Mouse (Mus musculus) heart, adult 18-20 months (tissue): Measurements from ENCODE around the gene Pex26. TPM values are rescaled to one million over a fixed set of nuclear protein-coding genes. Genes with fewer than 3 reads are reported as not detected.
A peak's percentile ranks its signal among the peaks of the same experiment; 100 is the strongest.

Experiments used
- DNase-seq, 2 experiments: peaks; one replicate each; pipeline ENCODE4 v3.0.0; 2021 to 2022; ENCODE audit warnings: mixed read lengths in 1 of 2
- long read RNA-seq, 2 experiments: library from polyadenylated mRNA; stranded (forward); transcript quantifications; one replicate each; pipeline ENCODE4 v2.0.0; 2021
- total RNA-seq, 2 experiments: library from RNA; stranded (reverse); gene quantifications; 2 replicates each; pipeline ENCODE4 v1.2.3; 2021

Gene Pex26
- 1 to 10 TPM; 6.7 to 7.9 TPM for total RNA-seq
- long read RNA-seq, experiment 1, full-length matches to known transcripts: 2 of 6 reads
- long read RNA-seq, experiment 1, partial matches to known transcripts: 0 of 6 reads
- long read RNA-seq, experiment 1, other reads (novel, unspliced or antisense): 4 of 6 reads
- long read RNA-seq, experiment 2, partial matches to known transcripts: 0 of 2 reads
- long read RNA-seq, experiment 2, other reads (novel, unspliced or antisense): 2 of 2 reads

GRCm38 (mm10) chr6:121183414-121184173 lies at the start of gene Pex26:
Gene Pex26, plus strand, starts transcription at chr6:121183667.
- peak; percentile 95 to 98 for DNase-seq

- no peak for DNase-seq
Observed at GRCm38 (mm10) chr6:121134249-121134648, 49.2 kb upstream of the Pex26 start.

- DNase-seq: no peak
Observed at GRCm38 (mm10) chr6:121134884-121135283, 48.6 kb upstream of the Pex26 start.

GRCm38 (mm10) chr6:121137222-121137621 lies 46.2 kb upstream of the Pex26 start:
- no peak for DNase-seq

- DNase-seq: no peak
Observed at GRCm38 (mm10) chr6:121138338-121139040, 45.0 kb upstream of the Pex26 start.

- no peak for DNase-seq
Observed at GRCm38 (mm10) chr6:121139271-121139670, 44.2 kb upstream of the Pex26 start.

GRCm38 (mm10) chr6:121142298-121142697 lies 41.2 kb upstream of the Pex26 start:
- no peak for DNase-seq

- DNase-seq: peak; percentile 36 to 58
Observed at GRCm38 (mm10) chr6:121143439-121143838, 40.0 kb upstream of the Pex26 start.

- peak; percentile 67 to 70 for DNase-seq
Observed at GRCm38 (mm10) chr6:121144066-121144465, 39.4 kb upstream of the Pex26 start.

GRCm38 (mm10) chr6:121145010-121145604 lies 38.4 kb upstream of the Pex26 start:
- DNase-seq: no peak

GRCm38 (mm10) chr6:121145906-121146305 lies 37.6 kb upstream of the Pex26 start:
- no peak for DNase-seq

- DNase-seq: peak in 1 of 2 experiments; percentile 34
Observed at GRCm38 (mm10) chr6:121146798-121147197, 36.7 kb upstream of the Pex26 start.

- no peak for DNase-seq
Observed at GRCm38 (mm10) chr6:121148360-121148759, 35.1 kb upstream of the Pex26 start.

- no peak for DNase-seq
Observed at GRCm38 (mm10) chr6:121149420-121149819, 34.0 kb upstream of the Pex26 start.

- DNase-seq: no peak
Observed at GRCm38 (mm10) chr6:121150126-121150525, 33.3 kb upstream of the Pex26 start.

GRCm38 (mm10) chr6:121151732-121152131 lies 31.7 kb upstream of the Pex26 start:
- DNase-seq: peak; percentile 76 to 82

GRCm38 (mm10) chr6:121153177-121153576 lies 30.3 kb upstream of the Pex26 start:
- no peak for DNase-seq

- no peak for DNase-seq
Observed at GRCm38 (mm10) chr6:121154451-121155300, 28.8 kb upstream of the Pex26 start.

- peak; percentile 57 to 61 for DNase-seq
Observed at GRCm38 (mm10) chr6:121156030-121156429, 27.4 kb upstream of the Pex26 start.

- DNase-seq: no peak
Observed at GRCm38 (mm10) chr6:121159616-121160015, 23.9 kb upstream of the Pex26 start.

GRCm38 (mm10) chr6:121160126-121160525 lies 23.3 kb upstream of the Pex26 start:
- no peak for DNase-seq

GRCm38 (mm10) chr6:121162616-121163015 lies 20.9 kb upstream of the Pex26 start:
- DNase-seq: no peak
